Mouse (Mus musculus) olfactory bulb, adult 2 months (tissue): ENCODE data around the gene Tm9sf2.

ENCODE experiments used
- CTCF ChIP-seq: fragments of 200-500 bp; IDR thresholded peaks from 2 replicates; pipeline ENCODE4 v1.5.1; 2012; ENCODE audit warnings: low read depth, mild to moderate bottlenecking, low read length, moderate library complexity; ENCODE audit not compliant: insufficient read depth
- POLR2A ChIP-seq: fragments of 200-500 bp; IDR thresholded peaks from 2 replicates; pipeline ENCODE4 v1.6.1; 2012; ENCODE audit warnings: mild to moderate bottlenecking, low read depth, low read length, moderate library complexity; ENCODE audit not compliant: insufficient read depth

- TF ChIP-seq POLR2A (no peak), CTCF (no peak)
Measured at GRCm38 (mm10) chr14:122188250-122188649, 81.4 kb downstream of the Tm9sf2 start.
